Mouse (Mus musculus): ENCODE measurements around the gene Sdad1.
A peak's percentile ranks its signal among the peaks of the same experiment; 100 is the strongest.

The Sdad1 gene

GRCm38 (mm10) chr5:92313776-92314175, 3.5 kb upstream of the Sdad1 start:
- DNase-seq (ENCODE audit: inconsistent age in 2 of 2, low spot score in 1 of 2), result no peak

- DNase-seq (ENCODE audit: inconsistent age in 2 of 2, low spot score in 1 of 2), result peak; percentile 79 to 96
These were observed 1.9 kb upstream of the Sdad1 start for GRCm38 (mm10) chr5:92312046-92312715.

GRCm38 (mm10) chr5:92304291-92304690, 6.0 kb downstream of the Sdad1 start:
- DNase-seq (ENCODE audit: inconsistent age in 2 of 2, low spot score in 1 of 2), result peak; percentile 37 to 64

GRCm38 (mm10) chr5:92302149-92302840, 8.0 kb downstream of the Sdad1 start:
- peak in 1 of 2 experiments; percentile 49 for DNase-seq (ENCODE audit: inconsistent age in 2 of 2, low spot score in 1 of 2)

GRCm38 (mm10) chr5:92294525-92294924, 15.8 kb downstream of the Sdad1 start:
- DNase-seq (ENCODE audit: inconsistent age in 2 of 2, low spot score in 1 of 2), result peak; percentile 35 to 59

GRCm38 (mm10) chr5:92291652-92292414, 18.4 kb downstream of the Sdad1 start:
- DNase-seq (ENCODE audit: inconsistent age in 2 of 2, low spot score in 1 of 2), result no peak

- no peak for DNase-seq (ENCODE audit: inconsistent age in 2 of 2, low spot score in 1 of 2)
These were observed 22.4 kb downstream of the Sdad1 start for GRCm38 (mm10) chr5:92287840-92288239.

- no peak for DNase-seq (ENCODE audit: inconsistent age in 2 of 2, low spot score in 1 of 2)
These were observed 27.2 kb downstream of the Sdad1 start for GRCm38 (mm10) chr5:92283107-92283506.

GRCm38 (mm10) chr5:92282571-92282970, 27.7 kb downstream of the Sdad1 start:
- DNase-seq (ENCODE audit: inconsistent age in 2 of 2, low spot score in 1 of 2), result peak in 1 of 2 experiments; percentile 51

- DNase-seq (ENCODE audit: inconsistent age in 2 of 2, low spot score in 1 of 2), result no peak
These were observed 31.2 kb downstream of the Sdad1 start for GRCm38 (mm10) chr5:92278942-92279537.

GRCm38 (mm10) chr5:92277437-92278394, 32.6 kb downstream of the Sdad1 start, which contains the start of gene Naaa:
Gene Naaa, minus strand, starts transcription at chr5:92278170.
- DNase-seq (ENCODE audit: inconsistent age in 2 of 2, low spot score in 1 of 2), result peak; percentile 92 to 98

GRCm38 (mm10) chr5:92270496-92270895, 39.8 kb downstream of the Sdad1 start:
- DNase-seq (ENCODE audit: inconsistent age in 2 of 2, low spot score in 1 of 2), result no peak

GRCm38 (mm10) chr5:92263761-92264359, 46.4 kb downstream of the Sdad1 start:
- peak; percentile 66 to 89 for DNase-seq (ENCODE audit: inconsistent age in 2 of 2, low spot score in 1 of 2)

GRCm38 (mm10) chr5:92262646-92263045, 47.6 kb downstream of the Sdad1 start:
- peak in 1 of 2 experiments; percentile 44 for DNase-seq (ENCODE audit: inconsistent age in 2 of 2, low spot score in 1 of 2)

- no peak for DNase-seq (ENCODE audit: inconsistent age in 2 of 2, low spot score in 1 of 2)
These were observed 54.1 kb downstream of the Sdad1 start, which contains the start of gene Ppef2 for GRCm38 (mm10) chr5:92256218-92256617. Gene Ppef2, minus strand, starts transcription at chr5:92256278.

- DNase-seq (ENCODE audit: inconsistent age in 2 of 2, low spot score in 1 of 2), result no peak
These were observed 55.8 kb downstream of the Sdad1 start for GRCm38 (mm10) chr5:92254476-92254875.

- DNase-seq (ENCODE audit: inconsistent age in 2 of 2, low spot score in 1 of 2), result no peak
These were observed 57.4 kb downstream of the Sdad1 start for GRCm38 (mm10) chr5:92252797-92253343.

- DNase-seq (ENCODE audit: inconsistent age in 2 of 2, low spot score in 1 of 2), result no peak
These were observed 58.2 kb downstream of the Sdad1 start for GRCm38 (mm10) chr5:92252031-92252430.

GRCm38 (mm10) chr5:92248614-92249013, 61.7 kb downstream of the Sdad1 start:
- DNase-seq (ENCODE audit: inconsistent age in 2 of 2, low spot score in 1 of 2), result no peak

Measured in adrenal gland, adult (tissue).